ENCODE assay signal across 8 mouse cellular contexts in genomic region chr11:40927168-40927567, GRCm38 (mm10).
DNase-seq lines count a peak whose midpoint lies in the region; ATAC-seq and TF ChIP-seq lines count a peak whose summit lies in the region.

No protein-coding gene starts in this region.

- peak; percentile 90 for ATAC-seq in forebrain, embryonic 15.5 days (replicated peaks)
- no peak for ATAC-seq in intestine, embryonic 14.5 days (replicated peaks; ENCODE audit: low FRiP score, low TSS enrichment, low read depth)
- no peak; the same call in 1 of the 2 replicates for ATAC-seq in midbrain, embryonic 14.5 days (ENCODE audit: low FRiP score, low TSS enrichment)

- H3K9me3 ChIP-seq in forebrain, embryonic 15.5 days = no peaks in the 10 kb centered on the region
- no peaks in the 10 kb centered on the region for H3K9me3 ChIP-seq in intestine, embryonic 14.5 days (ENCODE audit: control insufficient read depth, low read length)
- H3K9me3 ChIP-seq in midbrain, embryonic 14.5 days (ENCODE audit: control insufficient read depth, low read length) = no peaks in the 10 kb centered on the region

- peak overlapping the region; percentile 54 for H3K4me3 ChIP-seq in gastrocnemius, adult 2 months
- H3K4me3 ChIP-seq in forebrain, embryonic 15.5 days = peak overlapping the region; percentile 33
- peak overlapping the region; percentile 10; the same call in 1 of the 2 replicates for H3K4me3 ChIP-seq in intestine, embryonic 14.5 days (ENCODE audit: low read depth, low read length)
- H3K4me3 ChIP-seq in midbrain, embryonic 14.5 days (replicated peaks; ENCODE audit: low read depth, low read length) = peak overlapping the region; percentile 28

- WGBS in forebrain, embryonic 15.5 days = 1% methylated on average over 12 of the region's 12 CpGs
- 5% methylated on average over 12 of the region's 12 CpGs for WGBS in intestine, embryonic 14.5 days
- WGBS in midbrain, embryonic 14.5 days = 2% methylated on average over 12 of the region's 12 CpGs

- peak; percentile 22 for DNase-seq in gastrocnemius, adult 2 months
- no peak for DNase-seq in gastrocnemius, adult 18-20 months (ENCODE audit: low spot score)
- DNase-seq in cerebellum, adult 11 months = peak; percentile 57
- DNase-seq in intestine, embryonic 14.5 days (ENCODE audit: low spot score) = peak; percentile 73
- peak; percentile 19 to 83 for DNase-seq in left cerebral cortex, adult 9 months (ENCODE audit: low spot score in 2 of 2)
- DNase-seq in midbrain, embryonic 14.5 days = peak; percentile 88
- peak; percentile 60 for DNase-seq in testis, postnatal 10 days (ENCODE audit: low spot score)

- no peak overlapping the region; the same call in 1 of the 2 replicates for H3K9ac ChIP-seq in forebrain, embryonic 15.5 days (replicated peaks)
- H3K9ac ChIP-seq in intestine, embryonic 14.5 days (ENCODE audit: low read length) = no peak overlapping the region
- H3K9ac ChIP-seq in midbrain, embryonic 14.5 days (replicated peaks; ENCODE audit: low read length) = no peak overlapping the region; the same call in 1 of the 2 replicates

- peak; percentile 61 for TF ChIP-seq CTCF in gastrocnemius, adult 2 months (IDR thresholded peaks at IDR 0.05)

- intact Hi-C loops in gastrocnemius, adult 2 months (cut with DNase I) = no loop called here

- H3K27ac ChIP-seq in gastrocnemius, adult 2 months = no peak overlapping the region
- H3K27ac ChIP-seq in forebrain, embryonic 15.5 days (replicated peaks) = 0 out of 2 replicates have a peak overlapping the region, but pooled peaks have one; percentile 19
- no peak overlapping the region for H3K27ac ChIP-seq in intestine, embryonic 14.5 days (ENCODE audit: low read depth)
- H3K27ac ChIP-seq in midbrain, embryonic 14.5 days (replicated peaks; ENCODE audit: low read depth, low read length) = no peak overlapping the region

- peaks cover 5% of the 10 kb centered on the region; the same call in 1 of the 2 replicates for H3K4me1 ChIP-seq in forebrain, embryonic 15.5 days
- no peaks in the 10 kb centered on the region for H3K4me1 ChIP-seq in intestine, embryonic 14.5 days (replicated peaks; ENCODE audit: control insufficient read depth, insufficient read depth, low read length)
- H3K4me1 ChIP-seq in midbrain, embryonic 14.5 days (ENCODE audit: control insufficient read depth, insufficient read depth, low read length) = no peaks in the 10 kb centered on the region

- peak overlapping the region; percentile 48 for H3K4me2 ChIP-seq in forebrain, embryonic 15.5 days (replicated peaks)
- peak overlapping the region; percentile 43 for H3K4me2 ChIP-seq in intestine, embryonic 14.5 days (ENCODE audit: low read length)
- H3K4me2 ChIP-seq in midbrain, embryonic 14.5 days (ENCODE audit: low read length) = peak overlapping the region; percentile 46

- H3K36me3 ChIP-seq in forebrain, embryonic 15.5 days = no peaks in the 10 kb centered on the region
- H3K36me3 ChIP-seq in intestine, embryonic 14.5 days (ENCODE audit: control insufficient read depth, insufficient read depth, low read length) = no peaks in the 10 kb centered on the region
- no peaks in the 10 kb centered on the region for H3K36me3 ChIP-seq in midbrain, embryonic 14.5 days (ENCODE audit: control insufficient read depth, insufficient read depth, low read length)

- H3K27me3 ChIP-seq in forebrain, embryonic 15.5 days = no peaks in the 10 kb centered on the region
- H3K27me3 ChIP-seq in intestine, embryonic 14.5 days (replicated peaks; ENCODE audit: control insufficient read depth, insufficient read depth, low read length) = no peaks in the 10 kb centered on the region
- H3K27me3 ChIP-seq in midbrain, embryonic 14.5 days (ENCODE audit: control insufficient read depth, insufficient read depth, low read length) = no peaks in the 10 kb centered on the region
